Mouse (Mus musculus) spleen, adult 12 weeks (tissue): ENCODE data around the gene Serinc2.
"Not testable (repeated sequence)": the region's sequence is repeated elsewhere in the genome, so short reads cannot be mapped to it uniquely, and the experiment has no call there.

Experiments
- DNase-seq: peaks from one replicate; pipeline ENCODE4 v3.0.0; 2022; ENCODE audit warnings: low spot score

The Serinc2 gene

GRCm38 (mm10) chr4:130260406-130260805, 18.6 kb downstream of the Serinc2 start:
- DNase-seq: no peak

GRCm38 (mm10) chr4:130252441-130253157, 26.4 kb downstream of the Serinc2 start:
- peak; percentile 92 for DNase-seq

- DNase-seq: no peak
These were observed 27.2 kb downstream of the Serinc2 start for GRCm38 (mm10) chr4:130251763-130252162.

GRCm38 (mm10) chr4:130251172-130251705, 27.8 kb downstream of the Serinc2 start:
- no peak for DNase-seq

- DNase-seq: no peak
These were observed 30.4 kb downstream of the Serinc2 start for GRCm38 (mm10) chr4:130248636-130249035.

- peak; percentile 68 for DNase-seq
These were observed 32.9 kb downstream of the Serinc2 start for GRCm38 (mm10) chr4:130246132-130246531.

- DNase-seq: no peak
These were observed 34.3 kb downstream of the Serinc2 start for GRCm38 (mm10) chr4:130244749-130245148.

GRCm38 (mm10) chr4:130243621-130244020, 35.4 kb downstream of the Serinc2 start:
- DNase-seq: not testable (repeated sequence)

- DNase-seq: no peak
These were observed 36.0 kb downstream of the Serinc2 start for GRCm38 (mm10) chr4:130242956-130243355.

GRCm38 (mm10) chr4:130240695-130241094, 38.3 kb downstream of the Serinc2 start:
- DNase-seq: no peak

- DNase-seq: no peak
These were observed 41.4 kb downstream of the Serinc2 start for GRCm38 (mm10) chr4:130237607-130238006.

- DNase-seq: no peak
These were observed 42.6 kb downstream of the Serinc2 start for GRCm38 (mm10) chr4:130236361-130236760.

- DNase-seq: no peak
These were observed 54.9 kb downstream of the Serinc2 start for GRCm38 (mm10) chr4:130224071-130224470.

GRCm38 (mm10) chr4:130222179-130222578, 56.8 kb downstream of the Serinc2 start, which contains the start of gene Gm853:
Gm853 (minus strand) TSS chr4:130222401.
- DNase-seq: no peak

GRCm38 (mm10) chr4:130220176-130220575, 58.8 kb downstream of the Serinc2 start:
- no peak for DNase-seq

GRCm38 (mm10) chr4:130215392-130215791, 63.6 kb downstream of the Serinc2 start:
- DNase-seq: no peak

GRCm38 (mm10) chr4:130213857-130214256, 65.1 kb downstream of the Serinc2 start:
- DNase-seq: no peak

- no peak for DNase-seq
These were observed 65.8 kb downstream of the Serinc2 start for GRCm38 (mm10) chr4:130213197-130213596.

GRCm38 (mm10) chr4:130212421-130212820, 66.6 kb downstream of the Serinc2 start:
- DNase-seq: no peak

GRCm38 (mm10) chr4:130211870-130212269, 67.1 kb downstream of the Serinc2 start:
- no peak for DNase-seq
